Mouse (Mus musculus): Measurements from ENCODE around the gene Dennd1b. TPM values are rescaled to one million over a fixed set of nuclear protein-coding genes. Genes with fewer than 3 reads are reported as not detected.

Gene Dennd1b
- total RNA-seq, 2 experiments from 2014 or later, result 56.1 to 59.9 TPM

GRCm38 (mm10) chr1:139038074-139038473 lies 74.8 kb downstream of the Dennd1b start:
- H3K27ac ChIP-seq, result no peak overlapping the region

GRCm38 (mm10) chr1:139038620-139039019 lies 75.4 kb downstream of the Dennd1b start:
- no peak overlapping the region for H3K4me3 ChIP-seq
- DNase-seq (ENCODE audit: low spot score in 2 of 2), result no peak
- H3K27ac ChIP-seq, result no peak overlapping the region
- no peak for TF ChIP-seq CTCF (conservative IDR thresholded peaks at IDR 0.05)

More at GRCm38 (mm10) chr1:139038074-139038473, 74.8 kb downstream of the Dennd1b start:
- DNase-seq (ENCODE audit: low spot score in 2 of 2), result no peak
- TF ChIP-seq CTCF (conservative IDR thresholded peaks at IDR 0.05), result no peak
- no peak overlapping the region for H3K4me3 ChIP-seq

GRCm38 (mm10) chr1:139039529-139040230 lies 76.4 kb downstream of the Dennd1b start:
- DNase-seq (ENCODE audit: low spot score in 2 of 2), result no peak
- no peak for TF ChIP-seq CTCF (conservative IDR thresholded peaks at IDR 0.05)
- H3K27ac ChIP-seq, result no peak overlapping the region
- H3K4me3 ChIP-seq, result no peak overlapping the region

- H3K4me3 ChIP-seq, result no peak overlapping the region
- H3K27ac ChIP-seq, result no peak overlapping the region
- TF ChIP-seq CTCF (conservative IDR thresholded peaks at IDR 0.05), result no peak
- no peak for DNase-seq (ENCODE audit: low spot score in 2 of 2)
Observed at GRCm38 (mm10) chr1:139049075-139049474, 85.8 kb downstream of the Dennd1b start.

- Histone ChIP-seq H3K4me3 (no peak overlapping the region), H3K27ac (no peak overlapping the region)
- TF ChIP-seq CTCF (conservative IDR thresholded peaks at IDR 0.05), result no peak
- DNase-seq (ENCODE audit: low spot score in 2 of 2), result no peak
Observed at GRCm38 (mm10) chr1:139049881-139050472, 86.7 kb downstream of the Dennd1b start.

GRCm38 (mm10) chr1:139053003-139053402 lies 89.8 kb downstream of the Dennd1b start:
- no peak for TF ChIP-seq CTCF (conservative IDR thresholded peaks at IDR 0.05)
- Histone ChIP-seq H3K4me3 (no peak overlapping the region), H3K27ac (no peak overlapping the region)
- DNase-seq (ENCODE audit: low spot score in 2 of 2), result no peak

GRCm38 (mm10) chr1:139060301-139060700 lies 97.1 kb downstream of the Dennd1b start:
- Histone ChIP-seq H3K27ac (no peak overlapping the region), H3K4me3 (no peak overlapping the region)
- TF ChIP-seq CTCF (conservative IDR thresholded peaks at IDR 0.05), result no peak
- DNase-seq (ENCODE audit: low spot score in 2 of 2), result no peak

- no peak for TF ChIP-seq CTCF (conservative IDR thresholded peaks at IDR 0.05)
- no peak overlapping the region for H3K27ac ChIP-seq
- no peak for DNase-seq (ENCODE audit: low spot score in 2 of 2)
- no peak overlapping the region for H3K4me3 ChIP-seq
Observed at GRCm38 (mm10) chr1:139064711-139065110, 101.5 kb downstream of the Dennd1b start.

GRCm38 (mm10) chr1:139067210-139067609 lies 104.0 kb downstream of the Dennd1b start:
- Histone ChIP-seq H3K27ac (no peak overlapping the region), H3K4me3 (no peak overlapping the region)
- no peak for TF ChIP-seq CTCF (conservative IDR thresholded peaks at IDR 0.05)
- DNase-seq (ENCODE audit: low spot score in 2 of 2), result no peak

- no peak for TF ChIP-seq CTCF (conservative IDR thresholded peaks at IDR 0.05)
- DNase-seq (ENCODE audit: low spot score in 2 of 2), result no peak
- Histone ChIP-seq H3K4me3 (no peak overlapping the region), H3K27ac (no peak overlapping the region)
Observed at GRCm38 (mm10) chr1:139071015-139071414, 107.8 kb downstream of the Dennd1b start.

GRCm38 (mm10) chr1:139075671-139076070 lies 112.4 kb downstream of the Dennd1b start:
- DNase-seq (ENCODE audit: low spot score in 2 of 2), result no peak
- no peak for TF ChIP-seq CTCF (conservative IDR thresholded peaks at IDR 0.05)
- H3K27ac ChIP-seq, result no peak overlapping the region
- H3K4me3 ChIP-seq, result no peak overlapping the region

- DNase-seq (ENCODE audit: low spot score in 2 of 2), result no peak
- TF ChIP-seq CTCF (conservative IDR thresholded peaks at IDR 0.05), result no peak
- H3K4me3 ChIP-seq, result no peak overlapping the region
- no peak overlapping the region for H3K27ac ChIP-seq
Observed at GRCm38 (mm10) chr1:139077989-139078388, 114.8 kb downstream of the Dennd1b start.

GRCm38 (mm10) chr1:139079000-139079399 lies 115.8 kb downstream of the Dennd1b start:
- TF ChIP-seq CTCF (conservative IDR thresholded peaks at IDR 0.05), result no peak
- DNase-seq (ENCODE audit: low spot score in 2 of 2), result no peak
- H3K27ac ChIP-seq, result no peak overlapping the region
- no peak overlapping the region; the same call in 1 of the 2 replicates for H3K4me3 ChIP-seq

- Histone ChIP-seq H3K4me3 (no peak overlapping the region; the same call in 1 of the 2 replicates), H3K27ac (peak overlapping the region; percentile 21; the same call in 1 of the 2 replicates)
- DNase-seq (ENCODE audit: low spot score in 2 of 2), result peak in 1 of 2 experiments; percentile 52
- TF ChIP-seq CTCF (conservative IDR thresholded peaks at IDR 0.05), result peak; percentile 73
Observed at GRCm38 (mm10) chr1:139079523-139079922, 116.3 kb downstream of the Dennd1b start.

Data from layer of hippocampus, adult 2 months (tissue).